Mouse (Mus musculus) lung, adult 2 months (tissue): Measurements from ENCODE around the gene Pla2g2f.

Source experiments
- CTCF ChIP-seq: fragments of 200-500 bp; IDR thresholded peaks from 2 replicates; pipeline ENCODE4 v1.5.1; 2011; ENCODE audit warnings: mild to moderate bottlenecking, low read length, control low read depth; ENCODE audit not compliant: insufficient read depth
- POLR2A ChIP-seq: fragments of 200-500 bp; IDR thresholded peaks from 2 replicates; pipeline ENCODE4 v1.6.1; 2011; ENCODE audit warnings: low read depth, mild to moderate bottlenecking, control low read depth, low read length, borderline replicate concordance; ENCODE audit errors: extremely low read depth

- TF ChIP-seq POLR2A (peak; percentile 7; the same call in 1 of the 2 replicates), CTCF (no peak)
These were observed 20.4 kb downstream of the Pla2g2f start, which contains the start of gene Ubxn10 for GRCm38 (mm10) chr4:138737031-138737430.
